Mouse (Mus musculus): Measurements from ENCODE around the gene Otud7b. TPM values are rescaled to one million over a fixed set of nuclear protein-coding genes. Genes with fewer than 3 reads are reported as not detected.

Otud7b gene
- polyA plus RNA-seq, 1 experiment: 46.0 TPM

DNA sequence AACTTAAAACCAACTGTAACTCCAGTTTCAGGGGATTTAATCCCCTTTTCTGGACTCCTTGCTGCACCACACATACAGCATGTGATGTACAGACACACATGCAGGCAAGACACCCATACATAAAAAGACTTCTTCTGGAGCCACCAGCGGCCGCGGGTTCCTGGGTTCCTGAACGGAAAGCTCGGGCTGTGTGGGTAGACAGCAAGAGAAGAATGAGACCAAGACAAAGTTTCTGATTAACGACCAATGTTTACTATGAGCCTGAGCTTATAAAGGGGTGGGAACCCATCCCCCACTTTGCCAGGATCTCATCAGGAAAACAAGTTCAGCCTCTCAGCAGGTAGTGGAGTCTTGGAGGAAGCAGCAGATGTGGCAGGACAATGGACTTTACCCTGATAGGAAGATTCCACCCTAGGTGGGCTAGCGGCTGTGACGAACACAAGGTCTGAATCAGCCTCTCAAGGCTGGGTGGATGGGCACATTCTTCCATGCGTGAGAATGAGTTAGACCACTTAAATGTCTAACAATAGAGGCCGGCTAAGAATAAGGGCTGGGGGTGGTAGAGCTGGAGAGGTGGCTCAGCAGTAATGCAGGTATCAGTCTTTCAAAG, 20.1 kb upstream of the Otud7b start:
- TF ChIP-seq POLR2A (IDR thresholded peaks at IDR 0.05; ENCODE audit: control insufficient read depth, low read depth, low read length) (no peak), CTCF (IDR thresholded peaks at IDR 0.05; ENCODE audit: control insufficient read depth, insufficient read depth, insufficient replicate concordance, low read depth, low read length) (no peak)
- Histone ChIP-seq H3K36me3 (ENCODE audit: control insufficient read depth, insufficient read depth, low read length) (no peaks in the 10 kb centered on the region), H3K27me3 (ENCODE audit: control insufficient read depth, insufficient read depth, low read length) (no peaks in the 10 kb centered on the region), H3K27ac (ENCODE audit: control insufficient read depth, insufficient read depth, low read depth, low read length) (no peak overlapping the region), H3K4me1 (ENCODE audit: control insufficient read depth, insufficient read depth, low read length) (0 out of 2 replicates have a peak, but pooled peaks cover 2% of the 10 kb centered on the region), H3K4me3 (ENCODE audit: control insufficient read depth, low read depth, low read length) (no peak overlapping the region)

DNA sequence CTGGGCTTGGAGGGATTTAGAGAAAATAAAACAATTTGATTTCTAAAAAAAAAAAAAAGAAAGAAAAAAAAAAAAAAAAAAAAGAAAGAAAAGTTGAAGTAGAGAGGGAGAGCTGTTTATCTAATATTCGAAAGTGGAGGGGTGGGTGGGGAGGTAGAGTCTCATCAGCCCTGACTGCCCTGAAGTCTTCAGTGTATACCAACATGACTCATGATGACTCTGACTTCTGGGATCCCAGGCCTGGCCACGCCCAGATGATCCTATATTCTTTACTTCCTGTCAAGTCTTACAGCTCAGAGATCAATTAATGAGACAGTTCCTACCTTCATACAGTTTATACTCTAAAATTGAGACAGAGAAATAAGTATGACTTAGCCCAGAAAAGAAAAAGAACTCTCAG, 17.1 kb upstream of the Otud7b start:
- Histone ChIP-seq H3K4me1 (ENCODE audit: control insufficient read depth, insufficient read depth, low read length) (0 out of 2 replicates have a peak, but pooled peaks cover 2% of the 10 kb centered on the region), H3K36me3 (ENCODE audit: control insufficient read depth, insufficient read depth, low read length) (no peaks in the 10 kb centered on the region), H3K27ac (ENCODE audit: control insufficient read depth, insufficient read depth, low read depth, low read length) (no peak overlapping the region), H3K27me3 (ENCODE audit: control insufficient read depth, insufficient read depth, low read length) (no peaks in the 10 kb centered on the region), H3K4me3 (ENCODE audit: control insufficient read depth, low read depth, low read length) (no peak overlapping the region)
- TF ChIP-seq POLR2A (IDR thresholded peaks at IDR 0.05; ENCODE audit: control insufficient read depth, low read depth, low read length) (no peak), CTCF (IDR thresholded peaks at IDR 0.05; ENCODE audit: control insufficient read depth, insufficient read depth, insufficient replicate concordance, low read depth, low read length) (no peak)

DNA sequence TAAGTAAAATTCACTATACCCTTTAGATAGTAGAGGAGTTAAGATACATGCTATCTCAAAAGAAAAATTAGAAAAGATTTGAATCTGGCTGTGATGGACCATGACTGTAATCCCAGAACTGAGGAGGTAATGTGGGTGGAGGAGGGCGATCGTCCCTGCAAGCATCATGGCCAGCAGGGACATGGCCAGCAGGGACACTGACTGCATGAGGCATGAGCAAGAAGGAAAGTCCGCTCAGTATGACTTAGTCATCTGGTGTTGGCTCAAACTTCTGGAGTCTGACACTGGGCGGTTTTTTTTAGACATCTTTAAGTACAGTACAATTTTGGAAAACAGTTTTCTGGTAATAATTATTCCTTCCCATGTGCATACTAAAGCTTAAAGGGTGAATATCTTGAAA, 16.5 kb upstream of the Otud7b start:
- Histone ChIP-seq H3K4me3 (ENCODE audit: control insufficient read depth, low read depth, low read length) (no peak overlapping the region), H3K27ac (ENCODE audit: control insufficient read depth, insufficient read depth, low read depth, low read length) (no peak overlapping the region), H3K27me3 (ENCODE audit: control insufficient read depth, insufficient read depth, low read length) (no peaks in the 10 kb centered on the region), H3K4me1 (ENCODE audit: control insufficient read depth, insufficient read depth, low read length) (0 out of 2 replicates have a peak, but pooled peaks cover 2% of the 10 kb centered on the region), H3K36me3 (ENCODE audit: control insufficient read depth, insufficient read depth, low read length) (no peaks in the 10 kb centered on the region)
- TF ChIP-seq POLR2A (IDR thresholded peaks at IDR 0.05; ENCODE audit: control insufficient read depth, low read depth, low read length): no peak
- TF ChIP-seq CTCF (IDR thresholded peaks at IDR 0.05; ENCODE audit: control insufficient read depth, insufficient read depth, insufficient replicate concordance, low read depth, low read length): no peak

DNA sequence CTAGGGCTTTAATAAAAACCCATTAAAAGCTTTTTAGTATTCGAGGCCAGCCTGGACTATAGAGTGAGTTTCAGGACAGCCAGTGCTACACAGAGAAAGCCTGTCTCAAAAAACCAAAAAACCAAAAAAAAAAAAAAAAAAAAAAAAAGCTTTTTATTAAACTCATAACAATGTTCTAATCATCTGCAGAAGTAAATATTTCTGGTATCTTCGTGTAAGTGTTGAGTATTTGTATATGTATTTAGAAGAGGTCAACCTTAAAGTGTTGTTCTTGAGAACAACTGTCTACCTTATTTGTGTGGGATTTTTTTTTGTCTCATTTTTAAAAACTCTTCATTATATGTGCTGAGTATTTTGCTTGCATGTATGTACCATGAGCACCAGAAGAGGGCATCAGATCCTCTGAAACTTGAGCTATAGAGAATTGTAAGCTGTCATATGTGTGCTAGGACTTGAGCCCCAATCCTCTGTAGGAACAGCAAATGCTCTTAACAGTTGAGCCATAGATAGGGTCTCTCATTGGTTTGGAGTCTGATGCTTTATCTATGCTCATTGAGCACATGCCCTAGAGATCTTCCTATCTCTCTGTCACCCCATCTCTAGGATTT, 14.3 kb upstream of the Otud7b start:
- Histone ChIP-seq H3K4me3 (ENCODE audit: control insufficient read depth, low read depth, low read length) (no peak overlapping the region), H3K27me3 (ENCODE audit: control insufficient read depth, insufficient read depth, low read length) (no peaks in the 10 kb centered on the region), H3K36me3 (ENCODE audit: control insufficient read depth, insufficient read depth, low read length) (no peaks in the 10 kb centered on the region), H3K4me1 (ENCODE audit: control insufficient read depth, insufficient read depth, low read length) (0 out of 2 replicates have a peak, but pooled peaks cover 2% of the 10 kb centered on the region), H3K27ac (ENCODE audit: control insufficient read depth, insufficient read depth, low read depth, low read length) (no peak overlapping the region)
- TF ChIP-seq CTCF (IDR thresholded peaks at IDR 0.05; ENCODE audit: control insufficient read depth, insufficient read depth, insufficient replicate concordance, low read depth, low read length) (no peak), POLR2A (IDR thresholded peaks at IDR 0.05; ENCODE audit: control insufficient read depth, low read depth, low read length) (no peak)

GRCm38 (mm10) chr3:96091146-96091545, 13.2 kb upstream of the Otud7b start:
- Histone ChIP-seq H3K27me3 (ENCODE audit: control insufficient read depth, insufficient read depth, low read length) (no peaks in the 10 kb centered on the region), H3K27ac (ENCODE audit: control insufficient read depth, insufficient read depth, low read depth, low read length) (no peak overlapping the region), H3K4me3 (ENCODE audit: control insufficient read depth, low read depth, low read length) (no peak overlapping the region), H3K4me1 (ENCODE audit: control insufficient read depth, insufficient read depth, low read length) (0 out of 2 replicates have a peak, but pooled peaks cover 2% of the 10 kb centered on the region), H3K36me3 (ENCODE audit: control insufficient read depth, insufficient read depth, low read length) (no peaks in the 10 kb centered on the region)
- TF ChIP-seq POLR2A (IDR thresholded peaks at IDR 0.05; ENCODE audit: control insufficient read depth, low read depth, low read length): no peak
- TF ChIP-seq CTCF (IDR thresholded peaks at IDR 0.05; ENCODE audit: control insufficient read depth, insufficient read depth, insufficient replicate concordance, low read depth, low read length): no peak

GRCm38 (mm10) chr3:96091966-96092365, 12.4 kb upstream of the Otud7b start:
- TF ChIP-seq CTCF (IDR thresholded peaks at IDR 0.05; ENCODE audit: control insufficient read depth, insufficient read depth, insufficient replicate concordance, low read depth, low read length): no peak
- no peak for TF ChIP-seq POLR2A (IDR thresholded peaks at IDR 0.05; ENCODE audit: control insufficient read depth, low read depth, low read length)
- Histone ChIP-seq H3K36me3 (ENCODE audit: control insufficient read depth, insufficient read depth, low read length) (no peaks in the 10 kb centered on the region), H3K27me3 (ENCODE audit: control insufficient read depth, insufficient read depth, low read length) (no peaks in the 10 kb centered on the region), H3K27ac (ENCODE audit: control insufficient read depth, insufficient read depth, low read depth, low read length) (no peak overlapping the region), H3K4me3 (ENCODE audit: control insufficient read depth, low read depth, low read length) (no peak overlapping the region), H3K4me1 (ENCODE audit: control insufficient read depth, insufficient read depth, low read length) (no peaks in the 10 kb centered on the region)

DNA sequence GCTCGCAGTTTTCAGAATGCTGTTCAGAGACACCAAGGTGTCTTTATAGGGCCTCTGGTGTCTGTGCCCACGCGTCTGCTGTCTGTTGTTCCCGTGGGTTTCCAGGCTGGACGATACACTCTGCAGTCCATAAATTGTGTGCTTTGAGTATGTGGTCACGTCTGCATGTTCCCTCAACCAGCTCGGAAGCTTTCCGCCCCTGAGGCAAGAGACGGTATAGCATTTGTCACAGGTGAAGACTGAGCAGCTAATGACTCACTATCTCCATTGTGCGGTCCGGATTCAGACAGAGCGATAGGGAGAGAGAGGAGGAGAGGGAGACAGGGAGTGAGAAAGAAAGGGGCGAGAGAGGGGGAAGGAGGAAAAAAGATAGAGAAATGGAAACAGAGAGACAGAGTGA, 10.8 kb upstream of the Otud7b start:
- H3K4me3 ChIP-seq (ENCODE audit: control insufficient read depth, low read depth, low read length): no peak overlapping the region
- H3K27ac ChIP-seq (ENCODE audit: control insufficient read depth, insufficient read depth, low read depth, low read length): no peak overlapping the region
- TF ChIP-seq CTCF (IDR thresholded peaks at IDR 0.05; ENCODE audit: control insufficient read depth, insufficient read depth, insufficient replicate concordance, low read depth, low read length) (no peak), POLR2A (IDR thresholded peaks at IDR 0.05; ENCODE audit: control insufficient read depth, low read depth, low read length) (no peak)
- H3K36me3 ChIP-seq (ENCODE audit: control insufficient read depth, insufficient read depth, low read length): no peaks in the 10 kb centered on the region
- H3K27me3 ChIP-seq (ENCODE audit: control insufficient read depth, insufficient read depth, low read length): no peaks in the 10 kb centered on the region
- H3K4me1 ChIP-seq (ENCODE audit: control insufficient read depth, insufficient read depth, low read length): no peaks in the 10 kb centered on the region

Measured in testis, adult 2 months (tissue).